Mouse (Mus musculus): Measurements from ENCODE around the gene Mroh7. TPM values are rescaled to one million over a fixed set of nuclear protein-coding genes. Genes with fewer than 3 reads are reported as not detected.

The Mroh7 gene
- 0.21 and 0.25 TPM in 2 replicates for polyA plus RNA-seq (2021; fragmentation: Nextera tagmentation)
- long read RNA-seq, experiment 1 = 0 reads
- long read RNA-seq, experiment 2, partial matches to known transcripts = 1 of 3 reads
- long read RNA-seq, experiment 2, other reads (novel, unspliced or antisense) = 2 of 3 reads

GRCm38 (mm10) chr4:106730814-106731213 lies at the start of gene Mroh7:
Gene Mroh7, minus strand, starts transcription at chr4:106730925.

GRCm38 (mm10) chr4:106733636-106734035 lies 2.9 kb upstream of the Mroh7 start, which contains the start of gene Fam151a:
Gene Fam151a, plus strand, starts transcription at chr4:106733889.

GRCm38 (mm10) chr4:106678442-106679118 lies 52.1 kb downstream of the Mroh7 start, which contains the start of gene Ttc4:
Gene Ttc4, minus strand, starts transcription at chr4:106678944.

DNA sequence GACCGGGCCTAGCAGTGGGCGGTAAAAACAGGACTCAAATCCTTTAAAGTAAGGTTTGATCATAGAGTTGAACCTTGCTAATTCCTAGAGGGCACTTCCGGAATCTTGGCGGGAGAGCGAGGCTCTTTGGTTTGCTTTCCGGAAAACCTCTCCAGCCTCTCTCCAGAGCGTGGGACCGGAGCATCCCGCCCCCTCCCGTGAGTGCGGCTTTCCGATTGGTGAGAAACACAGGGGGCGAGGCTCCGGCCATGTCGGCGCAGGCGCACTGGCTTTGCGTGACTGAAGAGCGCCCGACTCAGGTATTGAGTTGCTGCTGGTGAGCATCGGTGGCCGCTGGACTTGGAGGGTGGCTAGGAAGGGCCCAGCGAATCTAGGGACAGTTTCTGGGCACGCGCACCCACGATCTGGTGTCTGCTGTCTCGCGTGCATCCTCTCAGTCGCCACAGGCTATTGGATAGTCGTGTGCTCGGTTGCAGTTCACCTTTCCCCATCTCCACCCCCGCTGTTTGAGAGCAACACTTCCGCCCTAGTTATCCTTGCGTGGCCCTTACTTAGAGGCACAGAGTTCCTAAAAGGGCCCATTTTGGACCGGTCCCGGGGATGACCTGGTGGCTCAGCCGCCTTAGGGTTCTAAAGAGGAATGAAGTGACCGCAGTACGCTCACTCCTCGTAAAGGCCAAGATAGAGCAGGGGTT lies 79.7 kb downstream of the Mroh7 start, which contains the start of gene Pars2:
Pars2 (plus strand) TSS at position 237 of the 695 bp plus-strand sequence.

Other genes starting within 250 kb of the Mroh7 start
- not detected in 2 replicates for gene Bsnd, start 238.6 kb downstream of the Mroh7 start, polyA plus RNA-seq (2021; fragmentation: Nextera tagmentation)
- 16.8 and 18.7 TPM in 2 replicates for gene Dhcr24, start 169.9 kb downstream of the Mroh7 start, polyA plus RNA-seq (2021; fragmentation: Nextera tagmentation)
- gene Lexm, start 113.7 kb downstream of the Mroh7 start, polyA plus RNA-seq (2021; fragmentation: Nextera tagmentation) = 0.26 TPM in 1 of 2 replicates, not detected in the other
- gene Ttc22, start 108.5 kb downstream of the Mroh7 start, polyA plus RNA-seq (2021; fragmentation: Nextera tagmentation) = 0.35 and 0.53 TPM in 2 replicates
- 12.2 and 16.0 TPM in 2 replicates for gene Pars2, start 79.9 kb downstream of the Mroh7 start, polyA plus RNA-seq (2021; fragmentation: Nextera tagmentation)
- 32.0 and 32.8 TPM in 2 replicates for gene Ttc4, start 52.0 kb downstream of the Mroh7 start, polyA plus RNA-seq (2021; fragmentation: Nextera tagmentation)
- gene Fam151a, start 3.0 kb upstream of the Mroh7 start, polyA plus RNA-seq (2021; fragmentation: Nextera tagmentation) = not detected in 2 replicates
- gene Acot11, start 74.1 kb upstream of the Mroh7 start, polyA plus RNA-seq (2021; fragmentation: Nextera tagmentation) = 7.7 and 9.1 TPM in 2 replicates
- gene Ssbp3, start 179.8 kb upstream of the Mroh7 start, polyA plus RNA-seq (2021; fragmentation: Nextera tagmentation) = 19.4 and 21.0 TPM in 2 replicates

Measured in layer of hippocampus, adult 6 months (tissue).